Mouse (Mus musculus) gastrocnemius, postnatal 14 days (tissue): ENCODE data around the gene 9530077C05Rik. TPM values are rescaled to one million over a fixed set of nuclear protein-coding genes. Genes with fewer than 3 reads are reported as not detected.
A peak's percentile ranks its signal among the peaks of the same experiment; 100 is the strongest.
"Not testable (repeated sequence)": the region's sequence is repeated elsewhere in the genome, so short reads cannot be mapped to it uniquely, and the experiment has no call there.

Experiments
- DNase-seq: peaks from one replicate; pipeline ENCODE4 v3.0.0; 2021; ENCODE audit warnings: mixed read lengths
- intact Hi-C: fragments of 180-260 bp; cut with DNase I; formaldehyde crosslinking; loops from one replicate; pipeline ENCODE4 v1.15.1; 2025; ENCODE audit warnings: low total_unique reads
- long read RNA-seq, 2 experiments: library from polyadenylated mRNA; stranded (forward); transcript quantifications; one replicate each; pipeline ENCODE4 v2.0.0; 2021
- total RNA-seq, 2 experiments: library from RNA; stranded (reverse); gene quantifications; 2 replicates each; pipeline ENCODE4 v1.2.3; 2021

9530077C05Rik gene
- total RNA-seq, result under 1 TPM; 0.33 to 0.39 TPM
- long read RNA-seq, experiment 1, result 0 reads
- long read RNA-seq, experiment 2, result 0 reads

DNA sequence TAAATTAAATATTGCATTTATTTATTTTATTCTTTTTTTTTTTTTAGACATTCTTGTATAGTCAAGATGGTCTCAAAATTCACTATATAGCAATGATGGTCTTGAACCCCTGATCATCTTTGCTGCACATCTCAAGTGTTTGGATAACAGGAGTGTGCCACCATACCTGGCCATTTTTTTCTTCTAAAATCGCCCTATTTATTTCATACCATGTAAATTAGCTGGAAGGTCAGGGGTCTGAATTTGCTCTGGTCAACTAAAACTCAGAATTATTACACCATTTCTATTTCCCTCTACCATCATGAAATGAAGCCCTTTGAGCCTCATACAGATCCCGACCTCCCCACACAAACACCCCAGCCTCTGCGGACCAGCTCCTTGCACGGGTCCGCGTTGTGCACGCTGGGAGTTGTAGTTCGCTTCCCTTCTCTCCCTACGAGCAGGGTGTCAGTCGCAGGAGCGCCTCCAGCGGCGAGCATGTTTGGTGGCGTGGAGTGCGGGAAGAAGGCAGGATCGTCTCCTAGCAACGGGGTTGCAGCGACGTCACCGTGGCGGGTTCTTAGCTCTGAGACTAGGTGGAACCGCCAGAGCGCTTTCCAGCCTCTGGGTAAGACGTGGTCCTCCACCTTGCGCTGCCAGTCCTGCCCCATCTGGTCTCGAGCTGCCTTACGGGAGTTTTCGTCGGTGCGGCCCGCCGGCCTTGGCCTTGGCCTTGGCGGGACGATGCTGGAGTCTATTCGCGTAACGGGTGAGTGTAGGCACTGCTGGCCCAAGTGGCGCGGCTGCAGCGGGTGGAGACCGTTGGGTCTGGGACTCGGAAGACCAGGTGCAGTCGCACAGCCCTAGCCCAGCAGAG lies at the start of gene 9530077C05Rik:
TSS of gene 9530077C05Rik (plus strand) at position 512 of the 856 bp plus-strand sequence.
- intact Hi-C loops, result no loop called here
- DNase-seq, result peak; percentile 96

DNA sequence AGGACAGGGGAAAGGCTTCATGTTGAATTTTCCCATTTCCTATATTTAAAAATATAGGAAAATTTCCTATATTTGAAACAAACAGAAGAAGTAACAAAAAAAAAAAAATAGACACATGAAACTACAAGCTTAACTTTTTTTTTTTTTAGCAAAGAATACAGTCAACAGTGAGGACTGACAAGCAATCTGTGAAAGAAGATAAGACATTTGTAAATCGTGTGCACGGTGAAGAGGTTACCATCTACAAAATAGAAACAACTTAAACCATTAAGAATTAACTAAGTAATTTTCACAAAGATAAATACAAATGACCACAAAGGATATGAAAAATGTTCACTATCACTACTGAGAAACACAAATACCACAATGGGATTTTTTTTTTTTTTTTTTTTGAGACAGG lies 45.1 kb upstream of the 9530077C05Rik start:
- DNase-seq, result no peak
- intact Hi-C loops, result no loop called here

DNA sequence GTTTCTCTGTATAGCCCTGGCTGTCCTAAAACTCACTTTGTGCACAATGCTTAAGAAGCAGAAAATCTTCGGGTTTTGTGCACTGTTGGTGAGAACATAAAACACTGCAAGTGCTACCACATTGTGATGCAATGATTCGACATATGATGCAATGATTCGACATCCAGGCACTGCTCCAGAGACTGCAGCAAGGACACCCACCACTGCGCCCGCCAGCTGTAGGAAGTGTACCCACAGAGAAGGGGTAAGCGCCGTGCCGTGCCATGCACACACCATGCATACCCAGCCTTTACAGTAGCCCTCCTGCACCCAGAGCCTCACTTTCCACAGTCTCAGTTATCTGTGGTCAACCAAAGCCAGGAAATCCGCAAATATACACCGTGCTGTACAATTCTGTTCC lies 44.7 kb upstream of the 9530077C05Rik start:
- intact Hi-C loops, result no loop called here
- DNase-seq, result no peak

DNA sequence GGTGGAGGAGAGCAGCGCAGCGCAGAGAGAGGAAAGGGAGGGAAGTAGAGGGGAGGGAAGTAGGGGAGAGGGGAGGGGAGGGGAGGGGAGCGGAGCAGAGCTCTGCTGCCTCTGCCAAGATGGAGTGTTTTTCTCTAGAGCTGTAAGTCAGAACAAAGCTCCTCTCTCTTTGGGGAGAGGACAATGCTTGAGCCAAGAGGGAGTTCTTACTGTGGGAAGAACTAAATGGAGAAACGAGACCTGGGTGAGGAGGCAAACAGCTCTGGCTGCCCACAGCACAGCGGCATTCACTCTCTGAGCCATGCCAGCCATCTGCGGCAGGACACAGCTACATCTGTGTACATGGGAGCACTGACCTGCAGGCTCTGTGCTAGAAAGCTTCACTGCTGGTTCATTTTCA lies 43.3 kb upstream of the 9530077C05Rik start:
- intact Hi-C loops, result no loop called here
- DNase-seq, result no peak

DNA sequence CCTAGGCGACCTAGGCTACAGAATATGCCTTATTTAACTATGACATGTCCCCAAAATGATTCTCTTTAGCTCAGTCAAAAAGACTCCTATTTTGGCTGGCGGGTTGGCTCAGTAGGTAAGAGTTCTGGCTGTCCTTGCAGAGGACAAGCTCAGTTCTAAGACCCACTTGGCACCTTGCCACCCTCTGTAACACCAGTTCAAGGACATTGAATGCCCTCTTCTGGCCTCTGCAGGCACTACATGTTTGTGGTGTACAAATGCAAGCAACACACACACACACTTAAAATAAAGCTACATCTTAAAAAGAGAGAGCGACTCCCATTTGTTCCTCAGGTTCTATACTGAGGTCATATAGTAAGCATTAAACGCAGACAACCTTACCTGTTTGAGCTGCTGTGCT lies 38.6 kb upstream of the 9530077C05Rik start:
- intact Hi-C loops, result no loop called here
- DNase-seq, result no peak

DNA sequence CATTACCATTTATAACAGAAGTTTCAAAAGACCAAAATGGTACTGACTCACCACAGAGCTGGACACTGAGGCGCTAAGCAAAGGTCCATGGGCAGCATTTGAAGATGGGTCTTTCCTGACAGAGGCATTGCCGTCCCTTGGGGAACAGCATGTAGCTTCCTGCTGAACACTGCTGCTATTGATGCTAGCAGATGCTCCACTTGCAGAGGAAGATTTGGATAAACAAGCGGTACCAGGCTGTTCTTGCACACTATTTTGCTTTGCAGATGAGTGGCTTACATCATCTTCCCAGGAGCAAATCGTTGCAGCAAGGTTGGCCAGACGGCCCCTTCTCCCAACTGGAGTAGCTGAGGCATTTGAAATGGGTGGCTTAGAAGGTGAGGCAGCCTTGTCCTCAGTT lies 35.2 kb upstream of the 9530077C05Rik start:
- DNase-seq, result no peak
- intact Hi-C loops, result no loop called here

DNA sequence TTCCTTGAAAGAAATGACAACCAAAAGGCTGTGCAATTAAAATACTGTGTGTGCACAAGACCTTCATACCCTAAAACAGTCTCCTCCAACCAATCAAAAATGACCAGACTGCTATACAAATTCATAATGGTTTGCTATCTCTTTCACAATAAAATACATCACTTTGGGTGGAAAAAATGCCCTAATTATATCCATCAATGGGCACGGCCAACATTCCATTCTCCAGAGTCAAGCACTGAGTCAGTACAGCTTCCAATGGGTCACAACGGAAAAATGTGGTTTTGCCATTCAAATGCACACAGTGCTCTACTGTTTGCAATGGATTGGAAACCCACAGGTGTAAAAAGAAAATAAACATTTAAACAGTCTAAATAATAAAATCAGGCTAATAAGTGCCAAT lies 25.4 kb upstream of the 9530077C05Rik start:
- no peak for DNase-seq
- intact Hi-C loops, result no loop called here

DNA sequence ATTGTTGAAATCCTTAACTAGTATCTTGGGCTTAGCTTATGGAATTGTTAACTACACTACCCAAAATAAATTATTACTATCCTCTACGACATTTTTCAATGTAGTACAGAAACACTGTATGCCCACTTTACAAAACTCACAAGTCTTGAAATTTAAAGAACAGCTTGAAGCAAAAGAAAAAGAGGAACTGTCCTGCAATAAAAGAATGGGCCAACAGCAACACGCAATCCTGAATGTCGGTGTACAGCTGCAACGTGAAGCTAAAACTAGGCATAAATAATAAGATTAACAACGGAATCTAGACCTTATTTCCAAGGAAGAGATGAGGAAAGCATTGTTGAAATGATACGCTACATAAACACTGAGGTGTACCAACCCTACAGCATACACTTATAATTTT lies 23.4 kb upstream of the 9530077C05Rik start:
- intact Hi-C loops, result no loop called here
- DNase-seq, result no peak

DNA sequence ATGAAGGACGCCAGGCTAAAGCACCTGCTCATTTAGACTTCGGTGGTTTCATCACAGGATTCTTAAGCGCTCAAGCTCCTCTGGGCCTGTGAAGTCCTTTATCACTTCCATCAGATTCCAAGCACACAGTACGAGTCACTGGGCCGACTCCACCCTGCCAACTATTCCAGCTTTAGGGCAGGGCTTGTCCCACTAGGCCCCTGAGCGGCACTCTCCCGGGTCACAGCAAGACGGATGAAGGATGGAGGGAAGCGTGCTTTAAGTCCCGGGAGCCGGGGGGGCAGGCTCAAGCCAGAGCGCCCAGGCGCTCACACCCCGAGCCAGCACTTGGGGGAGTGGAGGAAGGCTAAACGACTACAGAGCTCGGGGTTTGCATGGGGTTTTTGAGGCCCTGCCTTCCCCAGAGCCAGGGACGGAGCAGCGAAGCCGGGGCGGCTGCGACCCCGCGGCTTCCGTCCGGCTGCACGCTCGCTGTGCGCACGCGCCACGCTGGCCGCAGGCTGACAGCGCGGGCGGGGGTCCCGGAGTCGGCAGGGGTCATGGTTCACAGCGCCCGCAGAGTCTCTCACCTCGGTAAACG lies 22.8 kb upstream of the 9530077C05Rik start:
- DNase-seq, result no peak
- intact Hi-C loops, result no loop called here

DNA sequence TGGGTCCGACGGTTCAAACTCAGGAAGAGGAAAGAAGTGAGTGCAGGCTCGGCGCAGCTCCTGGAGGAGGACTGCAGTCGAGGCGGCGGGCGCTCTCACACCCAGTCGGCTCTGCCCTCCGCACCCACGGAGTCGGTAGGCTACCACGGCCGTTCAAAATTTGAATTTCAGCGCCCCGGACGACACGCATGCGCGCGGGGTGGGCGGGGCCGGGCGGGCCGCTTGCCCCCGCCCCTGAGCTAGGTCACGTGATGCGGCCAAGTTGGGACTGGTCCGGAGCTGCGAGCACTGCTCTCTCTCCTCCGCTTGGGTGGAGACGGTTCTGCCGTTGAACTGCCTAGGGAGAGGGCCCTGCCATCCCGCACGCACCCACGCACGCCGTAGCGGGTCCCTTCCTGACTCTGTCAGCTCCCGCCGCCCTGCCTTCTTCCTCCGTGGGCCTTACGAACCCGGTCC lies 22.3 kb upstream of the 9530077C05Rik start, which contains the start of gene Anln:
TSS of gene Anln (minus strand) at position 168 of the 456 bp plus-strand sequence.
- intact Hi-C loops, result no loop called here
- peak; percentile 95 for DNase-seq

DNA sequence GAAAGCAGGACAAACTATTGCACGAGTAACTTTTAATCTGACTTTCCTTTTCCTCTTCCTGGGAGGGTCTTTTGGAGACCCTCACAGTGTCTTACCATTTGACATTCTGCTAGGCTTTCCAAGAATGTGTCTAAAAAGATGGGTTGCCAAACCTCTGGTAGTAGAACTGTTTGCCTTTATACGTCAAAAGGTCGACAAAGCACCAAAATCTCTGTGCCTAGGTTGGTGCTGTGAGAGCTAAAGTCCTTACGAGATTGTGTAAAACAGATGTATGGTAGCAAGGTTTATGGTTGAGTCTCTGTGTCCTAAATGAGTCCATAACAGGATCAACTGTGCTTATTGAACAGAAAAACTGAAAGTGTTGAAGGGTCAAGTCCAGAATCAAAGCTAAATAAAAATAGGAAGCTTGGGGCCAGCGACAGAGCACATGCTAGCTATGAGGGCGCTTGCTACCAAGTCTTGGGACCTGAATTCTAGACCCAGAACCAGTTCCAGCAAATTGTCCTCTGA lies 21.5 kb upstream of the 9530077C05Rik start:
- no peak for DNase-seq
- intact Hi-C loops, result no loop called here

DNA sequence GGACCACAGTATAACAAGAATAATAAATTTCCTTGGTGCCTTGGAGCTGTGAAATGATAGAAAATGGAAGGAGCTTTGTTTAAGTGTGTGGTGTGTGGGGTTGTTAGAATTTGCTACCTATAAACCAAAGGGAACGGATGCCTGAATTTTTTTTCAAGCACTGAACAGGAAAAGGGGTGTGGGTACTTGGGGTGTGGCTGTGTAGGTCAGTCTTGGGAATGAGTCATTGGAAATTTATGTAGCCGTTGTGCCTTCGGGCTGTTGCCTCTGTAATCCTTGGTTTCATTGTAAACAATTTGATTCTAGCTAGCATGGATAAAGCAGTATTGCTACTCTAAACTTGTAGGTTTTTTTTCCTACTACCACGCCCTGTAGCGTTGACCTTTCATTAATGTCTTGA lies 20.9 kb upstream of the 9530077C05Rik start:
- no peak for DNase-seq
- intact Hi-C loops, result no loop called here

DNA sequence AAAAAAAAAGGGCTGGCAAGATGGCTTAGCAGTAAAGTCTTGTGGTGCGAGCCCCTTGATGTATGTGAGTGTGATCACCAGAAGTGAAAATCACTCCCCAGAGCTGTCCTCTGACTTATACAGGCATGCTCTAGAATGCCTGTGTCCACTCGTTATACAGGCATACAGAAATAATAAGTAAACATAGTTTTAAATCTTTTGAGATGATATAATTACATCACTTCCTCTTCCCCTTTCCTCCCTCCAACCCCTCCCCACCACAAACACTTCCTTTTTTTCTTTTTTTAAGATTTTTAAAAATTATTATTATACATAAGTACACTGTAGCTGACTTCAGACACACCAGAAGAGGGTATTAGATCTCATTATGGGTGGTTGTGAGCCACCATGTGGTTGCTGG lies 16.6 kb upstream of the 9530077C05Rik start:
- DNase-seq, result no peak
- intact Hi-C loops, result no loop called here

DNA sequence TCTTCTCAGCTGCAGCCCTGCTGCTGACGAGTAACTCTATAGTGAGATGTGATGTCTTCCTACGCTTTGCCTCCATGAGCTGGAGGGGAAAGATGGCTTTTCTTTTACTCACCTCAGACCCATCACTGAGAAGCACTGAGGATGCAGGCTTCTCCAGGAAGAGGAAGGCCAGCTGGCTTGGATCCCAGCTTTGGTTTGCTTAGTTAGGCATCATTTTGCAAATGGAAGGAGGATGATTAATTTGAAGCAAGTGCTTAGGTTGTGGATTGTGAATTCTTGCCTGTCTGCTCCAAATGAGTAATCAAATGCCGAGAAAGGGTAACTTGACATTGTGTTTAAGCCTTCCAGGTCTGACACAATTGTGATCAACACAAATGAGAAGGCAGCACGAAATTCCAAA lies 12.3 kb upstream of the 9530077C05Rik start:
- no peak for DNase-seq
- intact Hi-C loops, result no loop called here

DNA sequence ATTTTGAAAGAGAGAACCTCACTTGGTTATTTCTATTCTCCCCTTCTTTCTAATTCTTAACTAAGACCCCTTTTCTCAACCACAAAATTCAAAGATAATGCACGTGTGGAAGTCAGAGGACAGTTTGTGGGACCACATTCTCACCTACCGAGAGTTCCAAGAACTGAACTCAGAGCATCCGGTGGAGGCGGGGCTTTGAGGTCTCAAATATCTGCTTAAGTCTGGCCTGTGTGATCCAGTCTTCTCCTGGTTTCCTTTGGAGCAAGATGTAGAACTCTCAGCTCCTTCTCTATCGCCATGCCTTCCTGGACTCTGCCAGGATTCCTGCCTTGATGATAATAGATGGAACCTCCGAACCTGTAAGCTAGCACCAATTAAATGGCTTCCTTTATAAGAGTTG lies 9.3 kb upstream of the 9530077C05Rik start:
- no peak for DNase-seq
- intact Hi-C loops, result no loop called here

DNA sequence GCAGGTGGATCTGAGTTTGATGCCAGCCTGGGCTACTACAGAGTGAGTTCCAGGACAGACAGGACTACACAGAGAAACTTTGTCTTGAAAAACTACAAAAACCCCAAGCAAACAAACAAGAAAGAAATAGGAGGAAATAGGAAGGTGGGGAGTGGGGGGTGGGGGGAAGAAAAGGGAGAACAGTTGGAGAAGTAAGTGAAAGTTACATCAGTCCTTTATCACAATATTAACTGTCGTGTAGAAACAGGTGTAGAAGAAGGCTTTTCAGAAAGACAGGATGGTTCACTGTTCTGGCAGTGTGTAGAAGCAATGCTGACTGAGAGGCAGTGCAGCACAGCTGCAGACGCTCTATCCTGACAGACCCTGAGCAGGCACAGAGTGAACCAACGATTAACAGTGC lies 8.3 kb upstream of the 9530077C05Rik start:
- no peak for DNase-seq
- intact Hi-C loops, result no loop called here

DNA sequence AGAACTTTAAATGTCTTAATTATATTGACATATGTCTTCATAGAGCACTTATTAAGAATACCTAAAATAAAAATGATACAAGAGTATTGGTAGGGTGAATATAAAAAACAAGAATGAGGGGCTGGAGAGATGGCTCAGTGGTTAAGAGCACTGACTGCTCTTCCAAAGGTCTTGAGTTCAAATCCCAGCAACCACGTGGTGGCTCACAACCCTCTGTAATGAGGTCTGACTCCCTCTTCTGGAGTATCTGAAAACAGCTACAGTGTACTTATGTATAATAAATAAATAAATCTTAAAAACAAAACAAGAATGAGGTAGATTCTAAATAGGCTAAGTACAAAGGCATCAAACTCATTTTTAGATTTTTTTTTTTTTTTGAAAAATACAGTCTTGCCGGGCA lies 7.8 kb upstream of the 9530077C05Rik start:
- intact Hi-C loops, result not testable (repeated sequence)

DNA sequence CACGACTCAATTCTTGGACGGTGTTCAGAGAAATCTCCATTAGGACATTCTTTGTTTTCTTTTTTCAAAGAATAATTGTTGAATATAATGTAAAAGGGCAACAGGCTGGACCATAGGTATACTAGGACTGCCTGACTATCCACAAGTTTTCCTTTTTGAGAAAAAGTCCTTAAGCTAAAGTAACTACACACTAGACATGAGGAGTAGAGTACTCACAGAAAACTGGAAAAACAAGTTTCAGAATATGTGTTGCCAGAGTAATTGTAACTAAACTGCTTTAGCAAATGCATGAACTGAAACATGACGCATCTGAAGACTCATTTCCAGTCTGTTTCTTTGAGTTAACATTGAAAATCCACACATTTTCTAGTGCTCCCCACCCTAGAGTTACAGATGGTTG lies 5.9 kb upstream of the 9530077C05Rik start:
- DNase-seq, result no peak
- intact Hi-C loops, result no loop called here

More for the DNA sequence above, 7.8 kb upstream of the 9530077C05Rik start:
- DNase-seq, result not testable (repeated sequence)

DNA sequence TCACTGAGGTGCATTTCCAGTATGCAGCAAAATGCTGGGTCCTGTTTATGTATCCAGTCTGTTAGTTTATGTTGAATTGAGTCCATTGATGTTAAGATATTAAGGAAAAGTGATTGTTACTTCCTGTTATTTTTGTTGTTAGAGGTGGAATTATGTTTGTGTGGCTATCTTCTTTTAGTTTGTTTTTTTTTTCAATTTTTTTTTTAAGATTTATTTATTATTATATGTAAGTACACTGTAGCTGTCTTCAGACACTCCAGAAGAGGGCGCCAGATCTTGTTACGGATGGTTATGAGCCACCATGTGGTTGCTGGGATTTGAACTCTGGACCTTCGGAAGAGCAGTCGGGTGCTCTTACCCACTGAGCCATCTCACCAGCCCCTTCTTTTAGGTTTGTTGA lies 3.7 kb upstream of the 9530077C05Rik start:
- DNase-seq, intact Hi-C loops: not testable (repeated sequence)

DNA sequence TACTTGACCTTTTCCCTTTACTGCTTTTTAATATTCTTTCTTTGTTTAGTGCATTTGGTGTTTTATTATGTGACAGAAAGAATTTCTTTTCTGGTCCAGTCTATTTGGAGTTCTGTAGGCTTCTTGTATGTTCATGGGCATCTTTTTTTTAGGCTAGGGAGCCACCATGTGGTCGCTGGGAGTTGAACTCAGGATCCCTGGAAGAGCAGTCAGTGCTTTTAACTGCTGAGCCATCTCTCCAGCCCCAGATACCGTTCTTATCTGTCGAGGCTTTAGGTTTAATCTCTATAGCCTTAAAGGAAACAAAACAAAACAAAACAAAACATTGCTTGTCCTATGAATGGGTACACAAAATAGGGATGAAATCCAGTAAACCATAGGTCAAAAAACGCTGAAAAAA lies 3.0 kb upstream of the 9530077C05Rik start:
- intact Hi-C loops, result not testable (repeated sequence)

DNA sequence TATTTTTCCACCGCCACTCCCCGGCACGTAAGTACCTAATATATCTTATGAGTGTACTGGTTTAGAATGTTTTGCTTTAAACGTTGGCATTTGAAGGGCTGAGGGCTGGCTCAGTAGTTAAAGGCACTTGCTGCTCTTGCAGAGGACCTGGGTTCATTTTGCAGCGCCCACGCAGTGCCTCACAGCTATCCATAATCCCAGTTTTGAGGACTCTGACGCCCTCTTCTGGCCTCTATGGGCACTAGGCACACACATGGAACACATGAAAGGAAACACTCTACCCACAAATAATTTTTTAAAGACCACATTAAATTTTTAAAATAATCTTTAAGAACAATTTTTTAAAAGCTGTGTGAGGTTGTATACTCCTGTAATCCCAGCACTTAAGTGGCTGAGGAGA lies 1.8 kb upstream of the 9530077C05Rik start:
- intact Hi-C loops, result no loop called here

More for the DNA sequence above, 3.0 kb upstream of the 9530077C05Rik start:
- not testable (repeated sequence) for DNase-seq

More for the DNA sequence above, 1.8 kb upstream of the 9530077C05Rik start:
- no peak for DNase-seq
